Mouse (Mus musculus): ENCODE data around the gene D930048N14Rik. TPM values are rescaled to one million over a fixed set of nuclear protein-coding genes. Genes with fewer than 3 reads are reported as not detected.
"Not testable (repeated sequence)": the region's sequence is repeated elsewhere in the genome, so short reads cannot be mapped to it uniquely, and the experiment has no call there.

D930048N14Rik gene
- total RNA-seq, 1 experiment, result 4.1 TPM

- Histone ChIP-seq H3K4me1 (ENCODE audit: control insufficient read depth in 2 of 2, insufficient read depth in 2 of 2, low read length in 2 of 2, poor library complexity in 1 of 2) (no peaks in the 10 kb centered on the region), H3K4me3 (ENCODE audit: insufficient read depth in 1 of 2, low read depth in 1 of 2, low read length in 2 of 2, poor library complexity in 1 of 2, severe bottlenecking in 1 of 2) (peak overlapping the region; percentile 78 to 92), H3K36me3 (ENCODE audit: control insufficient read depth, insufficient read depth, low read length, poor library complexity, severe bottlenecking) (peaks cover 7% of the 10 kb centered on the region), H3K27ac (ENCODE audit: insufficient read depth, low read depth, low read length, poor library complexity, severe bottlenecking) (peak overlapping the region; percentile 100; the same call in 1 of the 2 replicates), H3K9me3 (ENCODE audit: control insufficient read depth, insufficient read depth, low read depth, low read length) (no peaks in the 10 kb centered on the region), H3K9ac (ENCODE audit: insufficient read depth, low read depth, low read length, poor library complexity, severe bottlenecking) (peak overlapping the region; percentile 99; the same call in 1 of the 2 replicates)
- DNase-seq (ENCODE audit: low read depth, low spot score), result no peak
- in situ Hi-C loops (cut with MboI; ENCODE audit: low sequenced_read_pairs in 2 of 2, unreplicated experiment in 2 of 2), result loop anchor here in 1 of 2 experiments (10.0 kb wide), 1 partner anchor 75 kb away; the partner anchor contains the start of gene Nhp2
- TF ChIP-seq ZC3H11A (IDR thresholded peaks at IDR 0.05; ENCODE audit: borderline replicate concordance, low read depth, low read length) (no peak), MAFK (IDR thresholded peaks at IDR 0.05; ENCODE audit: insufficient read depth, low read depth, low read length) (no peak), ZNF384 (IDR thresholded peaks at IDR 0.05; ENCODE audit: low read depth, low read length) (no peak), HCFC1 (IDR thresholded peaks at IDR 0.05; ENCODE audit: borderline replicate concordance, insufficient read depth, low read length) (no peak), CHD2 (IDR thresholded peaks at IDR 0.05; ENCODE audit: low read depth, low read length) (no peak)
Measured at GRCm38 (mm10) chr11:51689343-51689742, 38.6 kb downstream of the D930048N14Rik start.

DNA sequence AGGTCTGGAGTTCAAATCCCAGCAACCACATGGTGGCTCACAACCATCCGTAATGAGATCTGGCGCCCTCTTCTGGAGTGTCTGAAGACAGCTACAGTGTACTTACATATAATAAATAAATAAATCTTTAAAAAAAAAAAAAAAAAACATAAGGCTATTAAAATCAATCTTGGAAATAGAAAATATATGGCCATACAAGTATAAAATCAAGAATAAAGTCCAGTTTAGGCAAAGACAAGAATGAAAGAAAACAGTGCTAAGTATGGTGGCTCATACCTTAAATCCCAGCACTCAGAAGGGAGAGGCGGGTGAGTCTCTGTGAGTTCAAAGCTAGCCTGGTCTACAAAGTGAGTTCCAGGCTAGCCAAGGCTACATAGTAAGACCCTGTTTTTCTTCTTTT, 39.8 kb downstream of the D930048N14Rik start:
- H3K36me3 ChIP-seq (ENCODE audit: control insufficient read depth, insufficient read depth, low read length, poor library complexity, severe bottlenecking); H3K4me1 ChIP-seq (ENCODE audit: control insufficient read depth in 2 of 2, insufficient read depth in 2 of 2, low read length in 2 of 2, poor library complexity in 1 of 2); H3K9me3 ChIP-seq (ENCODE audit: control insufficient read depth, insufficient read depth, low read depth, low read length); in situ Hi-C loops (cut with MboI; ENCODE audit: low sequenced_read_pairs in 2 of 2, unreplicated experiment in 2 of 2); H3K4me3 ChIP-seq (ENCODE audit: insufficient read depth in 1 of 2, low read depth in 1 of 2, low read length in 2 of 2, poor library complexity in 1 of 2, severe bottlenecking in 1 of 2); DNase-seq (ENCODE audit: low read depth, low spot score); H3K27ac ChIP-seq (ENCODE audit: insufficient read depth, low read depth, low read length, poor library complexity, severe bottlenecking); H3K9ac ChIP-seq (ENCODE audit: insufficient read depth, low read depth, low read length, poor library complexity, severe bottlenecking): not testable (repeated sequence)
- peak; percentile 76 for TF ChIP-seq ZNF384 (IDR thresholded peaks at IDR 0.05; ENCODE audit: low read depth, low read length)

DNA sequence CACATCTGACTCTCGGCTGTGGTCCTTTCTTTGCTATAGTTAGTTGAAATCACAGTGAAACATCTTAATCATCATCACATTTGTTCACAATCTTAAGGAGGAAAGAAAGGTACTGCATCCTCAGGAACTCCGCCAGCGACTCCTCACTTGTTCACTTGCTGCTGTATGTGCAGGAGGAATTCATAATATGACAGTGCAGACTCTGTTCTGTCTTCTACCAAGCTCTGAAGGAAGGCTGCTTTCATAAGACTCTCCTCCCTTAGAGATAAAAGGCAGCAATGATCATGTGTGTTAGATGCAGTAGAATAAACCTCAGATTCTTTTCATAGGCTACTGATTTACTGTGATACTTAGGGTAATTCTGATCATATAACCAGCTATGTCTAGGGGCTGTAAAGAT, 44.2 kb downstream of the D930048N14Rik start:
- Histone ChIP-seq H3K4me1 (ENCODE audit: control insufficient read depth in 2 of 2, insufficient read depth in 2 of 2, low read length in 2 of 2, poor library complexity in 1 of 2) (no peaks in the 10 kb centered on the region), H3K9ac (ENCODE audit: insufficient read depth, low read depth, low read length, poor library complexity, severe bottlenecking) (no peak overlapping the region), H3K4me3 (ENCODE audit: insufficient read depth in 1 of 2, low read depth in 1 of 2, low read length in 2 of 2, poor library complexity in 1 of 2, severe bottlenecking in 1 of 2) (no peak overlapping the region), H3K27ac (ENCODE audit: insufficient read depth, low read depth, low read length, poor library complexity, severe bottlenecking) (no peak overlapping the region), H3K9me3 (ENCODE audit: control insufficient read depth, insufficient read depth, low read depth, low read length) (no peaks in the 10 kb centered on the region), H3K36me3 (ENCODE audit: control insufficient read depth, insufficient read depth, low read length, poor library complexity, severe bottlenecking) (peaks cover 3% of the 10 kb centered on the region; the same call in 1 of the 2 replicates)
- in situ Hi-C loops (cut with MboI; ENCODE audit: low sequenced_read_pairs in 2 of 2, unreplicated experiment in 2 of 2), result no loop called here
- DNase-seq (ENCODE audit: low read depth, low spot score), result no peak
- no peak for TF ChIP-seq ZNF384 (IDR thresholded peaks at IDR 0.05; ENCODE audit: low read depth, low read length)
- no peak for TF ChIP-seq CHD2 (IDR thresholded peaks at IDR 0.05; ENCODE audit: low read depth, low read length)

DNA sequence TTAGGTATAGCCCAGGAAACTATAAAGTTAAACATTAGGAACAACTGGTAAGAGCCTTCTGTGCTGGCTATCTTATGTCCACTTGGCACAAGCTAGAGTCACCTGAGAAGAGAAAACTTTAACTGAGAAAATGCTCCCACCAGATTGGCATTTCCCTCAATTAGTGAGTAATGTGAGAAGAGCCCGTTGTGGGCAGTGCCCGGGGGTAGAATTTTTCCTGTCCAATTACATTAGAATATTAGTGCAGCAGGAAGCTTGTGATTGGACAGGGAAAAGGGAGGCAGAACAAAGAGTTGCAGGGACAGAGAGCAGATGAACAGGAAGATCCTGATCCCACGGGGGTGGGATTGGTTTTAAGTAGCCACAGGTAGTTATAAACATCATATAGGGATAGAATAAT, 52.1 kb downstream of the D930048N14Rik start:
- peaks cover 7% of the 10 kb centered on the region for H3K36me3 ChIP-seq (ENCODE audit: control insufficient read depth, insufficient read depth, low read length, poor library complexity, severe bottlenecking)
- H3K4me1 ChIP-seq (ENCODE audit: control insufficient read depth in 2 of 2, insufficient read depth in 2 of 2, low read length in 2 of 2, poor library complexity in 1 of 2), result peaks cover 3 to 4% of the 10 kb centered on the region in 2 experiments; a peak in 2 of 4 replicates
- H3K9ac ChIP-seq (ENCODE audit: insufficient read depth, low read depth, low read length, poor library complexity, severe bottlenecking), result 0 out of 2 replicates have a peak overlapping the region, but pooled peaks have one; percentile 26
- H3K9me3 ChIP-seq (ENCODE audit: control insufficient read depth, insufficient read depth, low read depth, low read length), result no peaks in the 10 kb centered on the region
- peak overlapping the region in 1 of 2 experiments; percentile 73; a peak in 1 of 4 replicates for H3K4me3 ChIP-seq (ENCODE audit: insufficient read depth in 1 of 2, low read depth in 1 of 2, low read length in 2 of 2, poor library complexity in 1 of 2, severe bottlenecking in 1 of 2)
- in situ Hi-C loops (cut with MboI; ENCODE audit: low sequenced_read_pairs in 2 of 2, unreplicated experiment in 2 of 2), result no loop called here
- DNase-seq (ENCODE audit: low read depth, low spot score), result no peak
- H3K27ac ChIP-seq (ENCODE audit: insufficient read depth, low read depth, low read length, poor library complexity, severe bottlenecking), result peak overlapping the region; percentile 56; the same call in 1 of the 2 replicates
- TF ChIP-seq ZC3H11A (IDR thresholded peaks at IDR 0.05; ENCODE audit: borderline replicate concordance, low read depth, low read length), result no peak
- no peak for TF ChIP-seq ZNF384 (IDR thresholded peaks at IDR 0.05; ENCODE audit: low read depth, low read length)

DNA sequence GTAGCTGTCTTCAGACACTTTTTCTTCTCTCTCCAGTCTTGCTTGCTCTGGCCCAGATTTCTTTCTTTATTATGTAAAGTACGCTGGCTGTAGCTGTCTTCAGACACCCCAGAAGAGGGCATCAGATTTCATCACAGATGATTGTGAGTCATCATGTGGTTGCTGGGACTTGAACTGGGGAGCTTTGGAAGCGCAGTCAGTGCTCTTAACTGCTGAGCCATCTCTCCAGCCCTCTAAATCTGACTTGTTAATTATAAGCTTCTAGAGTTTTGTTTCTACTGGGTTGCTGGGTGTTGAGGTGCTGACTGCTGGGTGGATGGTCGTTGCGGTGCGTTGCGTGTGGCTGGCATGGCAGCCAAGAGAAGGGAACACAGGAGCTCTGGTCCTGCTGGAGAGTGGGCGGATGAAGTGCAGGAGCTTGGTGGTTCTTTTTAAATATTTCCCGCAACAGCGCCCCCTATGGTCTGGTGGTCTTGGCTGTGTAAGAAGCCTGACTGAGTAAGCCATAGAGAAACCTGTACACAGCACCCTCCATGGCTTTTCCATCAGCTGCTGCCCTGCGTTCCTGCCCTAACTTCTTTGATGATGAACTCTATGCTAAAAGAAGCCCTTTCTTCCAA, 52.7 kb downstream of the D930048N14Rik start:
- Histone ChIP-seq H3K9ac (ENCODE audit: insufficient read depth, low read depth, low read length, poor library complexity, severe bottlenecking) (peak overlapping the region; percentile 76; the same call in 1 of the 2 replicates), H3K9me3 (ENCODE audit: control insufficient read depth, insufficient read depth, low read depth, low read length) (no peaks in the 10 kb centered on the region), H3K27ac (ENCODE audit: insufficient read depth, low read depth, low read length, poor library complexity, severe bottlenecking) (peak overlapping the region; percentile 93), H3K4me3 (ENCODE audit: insufficient read depth in 1 of 2, low read depth in 1 of 2, low read length in 2 of 2, poor library complexity in 1 of 2, severe bottlenecking in 1 of 2) (peak overlapping the region; percentile 62 to 73), H3K4me1 (ENCODE audit: control insufficient read depth in 2 of 2, insufficient read depth in 2 of 2, low read length in 2 of 2, poor library complexity in 1 of 2) (peaks cover 3 to 4% of the 10 kb centered on the region in 2 experiments; a peak in 2 of 4 replicates), H3K36me3 (ENCODE audit: control insufficient read depth, insufficient read depth, low read length, poor library complexity, severe bottlenecking) (peaks cover 9% of the 10 kb centered on the region)
- in situ Hi-C loops (cut with MboI; ENCODE audit: low sequenced_read_pairs in 2 of 2, unreplicated experiment in 2 of 2), result no loop called here
- TF ChIP-seq HCFC1 (IDR thresholded peaks at IDR 0.05; ENCODE audit: borderline replicate concordance, insufficient read depth, low read length) (peak; percentile 31; the same call in 1 of the 2 replicates), ZNF384 (IDR thresholded peaks at IDR 0.05; ENCODE audit: low read depth, low read length) (no peak), MAFK (IDR thresholded peaks at IDR 0.05; ENCODE audit: insufficient read depth, low read depth, low read length) (peak; percentile 66; the same call in 1 of the 2 replicates), CHD2 (IDR thresholded peaks at IDR 0.05; ENCODE audit: low read depth, low read length) (0 out of 2 replicates have a peak, but pooled peaks have one; percentile 24), ZC3H11A (IDR thresholded peaks at IDR 0.05; ENCODE audit: borderline replicate concordance, low read depth, low read length) (no peak)
- peak; percentile 99 for DNase-seq (ENCODE audit: low read depth, low spot score)
